Mouse (Mus musculus): ENCODE results near the gene Cuedc2.

Gene Cuedc2

GRCm38 (mm10) chr19:46339287-46339971 lies 927 bp upstream of the Cuedc2 start:
- DNase-seq (ENCODE audit: low read depth), result no peak

- DNase-seq (ENCODE audit: low read depth), result no peak
Observed at GRCm38 (mm10) chr19:46338942-46339286, 412 bp upstream of the Cuedc2 start.

- no peak for DNase-seq (ENCODE audit: low read depth)
Observed at GRCm38 (mm10) chr19:46337719-46338330, 677 bp downstream of the Cuedc2 start.

- no peak for DNase-seq (ENCODE audit: low read depth)
Observed at GRCm38 (mm10) chr19:46333906-46334305, 4.6 kb downstream of the Cuedc2 start.

- no peak for DNase-seq (ENCODE audit: low read depth)
Observed at GRCm38 (mm10) chr19:46332721-46333339, 5.7 kb downstream of the Cuedc2 start.

GRCm38 (mm10) chr19:46331936-46332335 lies 6.6 kb downstream of the Cuedc2 start:
- no peak for DNase-seq (ENCODE audit: low read depth)

GRCm38 (mm10) chr19:46331326-46331725 lies 7.2 kb downstream of the Cuedc2 start:
- DNase-seq (ENCODE audit: low read depth), result no peak

GRCm38 (mm10) chr19:46330696-46331095 lies 7.8 kb downstream of the Cuedc2 start:
- no peak for DNase-seq (ENCODE audit: low read depth)

GRCm38 (mm10) chr19:46329951-46330350 lies 8.6 kb downstream of the Cuedc2 start:
- DNase-seq (ENCODE audit: low read depth), result peak; percentile 55

- peak; percentile 46 for DNase-seq (ENCODE audit: low read depth)
Observed at GRCm38 (mm10) chr19:46329031-46329641, 9.4 kb downstream of the Cuedc2 start.

- peak; percentile 96 for DNase-seq (ENCODE audit: low read depth)
Observed at GRCm38 (mm10) chr19:46328081-46329030, 10.1 kb downstream of the Cuedc2 start, which contains the start of gene Fbxl15. TSS of gene Fbxl15 (plus strand) at chr19:46328184.

- DNase-seq (ENCODE audit: low read depth), result no peak
Observed at GRCm38 (mm10) chr19:46327531-46328064, 10.9 kb downstream of the Cuedc2 start.

- peak; percentile 78 for DNase-seq (ENCODE audit: low read depth)
Observed at GRCm38 (mm10) chr19:46326756-46327305, 11.7 kb downstream of the Cuedc2 start, which contains the start of gene Psd. TSS of gene Psd (minus strand) at chr19:46327156.

- DNase-seq (ENCODE audit: low read depth), result no peak
Observed at GRCm38 (mm10) chr19:46326019-46326755, 12.3 kb downstream of the Cuedc2 start.

GRCm38 (mm10) chr19:46324918-46325317 lies 13.6 kb downstream of the Cuedc2 start:
- DNase-seq (ENCODE audit: low read depth), result no peak

- DNase-seq (ENCODE audit: low read depth), result no peak
Observed at GRCm38 (mm10) chr19:46324366-46324765, 14.1 kb downstream of the Cuedc2 start.

- DNase-seq (ENCODE audit: low read depth), result no peak
Observed at GRCm38 (mm10) chr19:46323716-46324115, 14.8 kb downstream of the Cuedc2 start.

GRCm38 (mm10) chr19:46322996-46323572 lies 15.4 kb downstream of the Cuedc2 start:
- no peak for DNase-seq (ENCODE audit: low read depth)

GRCm38 (mm10) chr19:46322144-46322995 lies 16.1 kb downstream of the Cuedc2 start:
- no peak for DNase-seq (ENCODE audit: low read depth)

Data from naive thymus-derived CD4-positive, alpha-beta T cell, adult 2 months (primary cell).